In genomic region chr13:56010416-56010815, GRCm38 (mm10) we compare ENCODE assay signal across 13 mouse cellular contexts.
A peak's percentile ranks its signal among the peaks of the same experiment; 100 is the strongest.
DNase-seq lines count a peak whose midpoint lies in the region; ATAC-seq lines count a peak whose summit lies in the region.
"Had no signal": no experiment of that assay in that cellular context is flagged by ENCODE, and none has a peak within 500 bp of the region (broad histone marks: within the 10 kb centered on the region; RNA-seq: fewer than 3 reads in every experiment).

No protein-coding gene starts in this region.

- no peak overlapping the region for H3K4me3 ChIP-seq in forebrain, embryonic 11.5 days (ENCODE audit: low read depth, low read length)
- H3K4me3 ChIP-seq in forebrain, embryonic 15.5 days, result no peak overlapping the region
- no peak overlapping the region for H3K4me3 ChIP-seq in forebrain, embryonic 14.5 days (ENCODE audit: low read depth, low read length)
- no peak overlapping the region for H3K4me3 ChIP-seq in midbrain, embryonic 11.5 days (ENCODE audit: low read depth, low read length)
- H3K4me3 ChIP-seq: heart, embryonic 10.5 days had no signal

- DNase-seq in forebrain, embryonic 11.5 days (ENCODE audit: low spot score), result peak; percentile 56
- peak; percentile 71 for DNase-seq in MN1 (ENCODE audit: low spot score)
- peak; percentile 53 for DNase-seq in forebrain, embryonic 14.5 days (ENCODE audit: low spot score)
- DNase-seq in midbrain, embryonic 11.5 days (ENCODE audit: low spot score, missing footprints), result no peak
- DNase-seq in adipocyte (ENCODE audit: low spot score), result no peak
- DNase-seq in adrenal gland, postnatal 25 days, result no peak
- DNase-seq in adrenal gland, adult (ENCODE audit: inconsistent age in 2 of 2, low spot score in 1 of 2), result no peak
- DNase-seq: adrenal gland, postnatal 36 days; cerebellum, postnatal 25 days; lung, embryonic 14.5 days; thymus, postnatal 4 days had no signal

- no peaks in the 10 kb centered on the region for H3K9me3 ChIP-seq in forebrain, embryonic 11.5 days (ENCODE audit: control insufficient read depth, low read length)
- no peaks in the 10 kb centered on the region for H3K9me3 ChIP-seq in forebrain, embryonic 15.5 days
- H3K9me3 ChIP-seq in forebrain, embryonic 14.5 days (replicated peaks; ENCODE audit: control insufficient read depth, low read length), result no peaks in the 10 kb centered on the region
- H3K9me3 ChIP-seq in midbrain, embryonic 11.5 days (ENCODE audit: control insufficient read depth, low read length), result no peaks in the 10 kb centered on the region
- H3K9me3 ChIP-seq: heart, embryonic 10.5 days had no signal

- 0 out of 2 replicates have a peak, but pooled peaks cover 4% of the 10 kb centered on the region for H3K4me1 ChIP-seq in forebrain, embryonic 11.5 days (replicated peaks; ENCODE audit: control insufficient read depth, insufficient read depth, low read length)
- peaks cover 20% of the 10 kb centered on the region for H3K4me1 ChIP-seq in forebrain, embryonic 15.5 days
- H3K4me1 ChIP-seq in forebrain, embryonic 14.5 days (ENCODE audit: control insufficient read depth, insufficient read depth, low read length), result no peaks in the 10 kb centered on the region; the same call in 1 of the 2 replicates
- H3K4me1 ChIP-seq in midbrain, embryonic 11.5 days (ENCODE audit: control insufficient read depth, insufficient read depth, low read length), result peaks cover 10% of the 10 kb centered on the region

- H3K4me2 ChIP-seq in forebrain, embryonic 11.5 days (ENCODE audit: low read depth, low read length, severe bottlenecking), result no peak overlapping the region
- H3K4me2 ChIP-seq in forebrain, embryonic 15.5 days (replicated peaks), result no peak overlapping the region
- H3K4me2 ChIP-seq in forebrain, embryonic 14.5 days (ENCODE audit: low read length), result no peak overlapping the region
- no peak overlapping the region for H3K4me2 ChIP-seq in midbrain, embryonic 11.5 days
- H3K4me2 ChIP-seq: lung, embryonic 14.5 days had no signal

- H3K27ac ChIP-seq in forebrain, embryonic 11.5 days (ENCODE audit: low read depth, low read length), result no peak overlapping the region
- H3K27ac ChIP-seq in forebrain, embryonic 15.5 days (replicated peaks), result no peak overlapping the region
- no peak overlapping the region for H3K27ac ChIP-seq in forebrain, embryonic 14.5 days (ENCODE audit: low read depth, low read length)
- no peak overlapping the region for H3K27ac ChIP-seq in midbrain, embryonic 11.5 days (ENCODE audit: low read depth, low read length)
- H3K27ac ChIP-seq: heart, embryonic 10.5 days had no signal

- no peak overlapping the region for H3K9ac ChIP-seq in forebrain, embryonic 11.5 days (ENCODE audit: low read length)
- no peak overlapping the region for H3K9ac ChIP-seq in forebrain, embryonic 15.5 days (replicated peaks)
- H3K9ac ChIP-seq in forebrain, embryonic 14.5 days (ENCODE audit: low read length), result no peak overlapping the region
- H3K9ac ChIP-seq in midbrain, embryonic 11.5 days (ENCODE audit: low read length), result no peak overlapping the region
- H3K9ac ChIP-seq: lung, embryonic 14.5 days had no signal

- WGBS in forebrain, embryonic 11.5 days, result 45% methylated on average over 6 of the region's 6 CpGs
- WGBS in forebrain, embryonic 15.5 days, result 41% methylated on average over 6 of the region's 6 CpGs
- WGBS in forebrain, embryonic 14.5 days, result 45% methylated on average over 6 of the region's 6 CpGs
- WGBS in midbrain, embryonic 11.5 days, result 43% methylated on average over 6 of the region's 6 CpGs

- H3K36me3 ChIP-seq in forebrain, embryonic 11.5 days (ENCODE audit: control insufficient read depth, insufficient read depth, low read length), result no peaks in the 10 kb centered on the region
- H3K36me3 ChIP-seq in forebrain, embryonic 15.5 days, result no peaks in the 10 kb centered on the region
- no peaks in the 10 kb centered on the region for H3K36me3 ChIP-seq in forebrain, embryonic 14.5 days (ENCODE audit: control insufficient read depth, insufficient read depth, low read length)
- no peaks in the 10 kb centered on the region for H3K36me3 ChIP-seq in midbrain, embryonic 11.5 days (ENCODE audit: control insufficient read depth, insufficient read depth, low read length)
- H3K36me3 ChIP-seq: heart, embryonic 10.5 days had no signal

- no peaks in the 10 kb centered on the region for H3K27me3 ChIP-seq in forebrain, embryonic 11.5 days (ENCODE audit: control insufficient read depth, insufficient read depth, low read length)
- no peaks in the 10 kb centered on the region for H3K27me3 ChIP-seq in forebrain, embryonic 15.5 days
- H3K27me3 ChIP-seq in forebrain, embryonic 14.5 days (replicated peaks; ENCODE audit: control insufficient read depth, insufficient read depth, low read length), result no peaks in the 10 kb centered on the region
- H3K27me3 ChIP-seq in midbrain, embryonic 11.5 days (ENCODE audit: control insufficient read depth, insufficient read depth, low read length), result no peaks in the 10 kb centered on the region

- no peak for ATAC-seq in forebrain, embryonic 11.5 days (replicated peaks; ENCODE audit: low FRiP score)
- ATAC-seq in forebrain, embryonic 15.5 days (replicated peaks), result no peak
- no peak; the same call in 1 of the 2 replicates for ATAC-seq in forebrain, embryonic 14.5 days
- ATAC-seq in midbrain, embryonic 11.5 days (ENCODE audit: low FRiP score), result peak; percentile 46; the same call in 1 of the 2 replicates

Comparison
In these comparisons a context has a peak if more than half of its experiments do, and no peak if none do; other contexts are left out.
1. DNase-seq: peak in forebrain, embryonic 11.5 days (single experiment), MN1 (single experiment) and forebrain, embryonic 14.5 days (single experiment); none in midbrain, embryonic 11.5 days (single experiment), adipocyte (single experiment), adrenal gland, postnatal 25 days (single experiment) and adrenal gland, adult (0 of 2).